Mouse (Mus musculus): ENCODE results near the gene Nexmif.
A peak's percentile ranks its signal among the peaks of the same experiment; 100 is the strongest.
"Not testable (repeated sequence)": the region's sequence is repeated elsewhere in the genome, so short reads cannot be mapped to it uniquely, and the experiment has no call there.

The Nexmif gene

DNA sequence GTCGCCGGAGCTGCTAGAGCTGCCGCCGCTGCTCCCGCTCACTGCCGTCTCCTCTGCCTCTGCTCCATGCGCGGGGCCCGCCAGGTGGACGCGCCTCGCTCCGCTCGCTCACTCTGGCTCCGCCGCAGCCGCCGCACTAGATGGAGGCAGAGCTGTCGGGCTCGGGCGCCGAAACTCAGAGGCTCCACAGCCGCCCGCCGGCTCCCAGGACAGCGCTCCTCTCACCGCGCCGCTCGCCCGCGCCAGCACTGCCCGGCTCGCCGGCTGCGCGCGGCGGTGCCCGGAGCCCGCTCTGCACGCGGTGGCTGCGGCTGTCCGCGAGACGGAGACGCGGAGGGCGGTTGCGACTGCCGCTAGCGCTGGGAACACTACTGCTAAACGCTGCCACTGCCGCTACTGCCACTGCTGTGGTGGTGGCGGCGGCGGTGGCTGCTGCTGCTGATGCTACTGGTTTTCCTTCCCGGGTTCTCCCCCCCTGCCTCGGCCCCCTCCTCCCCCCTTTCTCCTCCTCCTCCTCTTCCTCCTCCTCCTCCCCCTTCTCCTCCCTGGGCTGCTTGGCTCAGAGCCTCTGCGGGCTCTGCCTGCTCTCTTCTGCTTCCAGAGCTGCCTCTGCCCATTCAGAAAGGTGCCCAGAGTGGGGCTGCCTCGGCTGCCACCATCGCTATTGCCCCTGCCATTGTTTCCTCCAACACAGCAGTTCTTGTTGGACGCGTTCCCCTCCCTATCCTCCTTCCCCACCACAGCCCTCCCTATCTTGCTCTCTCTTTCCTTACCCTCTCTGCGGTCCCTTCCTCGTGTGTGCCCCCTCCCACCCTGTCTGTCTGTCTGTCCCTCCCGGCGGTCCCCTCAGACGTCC is at the start of gene Nexmif:
TSS of gene Nexmif (minus strand) at position 450 of the 856 bp plus-strand sequence.
- DNase-seq (ENCODE audit: low spot score in 2 of 2) = peak; percentile 13 to 14

DNA sequence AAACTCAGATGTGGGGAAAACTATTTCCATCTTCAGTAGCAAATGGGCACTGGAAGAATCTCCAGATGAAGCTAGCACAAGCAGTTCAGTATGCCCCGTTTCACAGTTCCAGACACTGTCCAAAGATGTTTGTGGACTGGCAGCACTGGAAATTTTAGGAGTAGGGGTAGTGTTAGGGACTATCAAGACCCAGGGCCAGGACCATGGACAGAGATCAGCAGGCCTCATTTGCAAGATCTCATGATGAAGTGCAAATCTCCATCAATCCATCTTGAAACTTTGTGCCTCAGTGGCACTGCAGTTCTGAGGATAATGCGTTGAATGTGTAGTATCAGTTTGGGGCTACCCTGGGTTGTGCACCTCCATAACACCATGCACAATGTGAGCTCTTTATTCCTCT is 7.7 kb upstream of the Nexmif start:
- no peak for DNase-seq (ENCODE audit: low spot score in 2 of 2)

DNA sequence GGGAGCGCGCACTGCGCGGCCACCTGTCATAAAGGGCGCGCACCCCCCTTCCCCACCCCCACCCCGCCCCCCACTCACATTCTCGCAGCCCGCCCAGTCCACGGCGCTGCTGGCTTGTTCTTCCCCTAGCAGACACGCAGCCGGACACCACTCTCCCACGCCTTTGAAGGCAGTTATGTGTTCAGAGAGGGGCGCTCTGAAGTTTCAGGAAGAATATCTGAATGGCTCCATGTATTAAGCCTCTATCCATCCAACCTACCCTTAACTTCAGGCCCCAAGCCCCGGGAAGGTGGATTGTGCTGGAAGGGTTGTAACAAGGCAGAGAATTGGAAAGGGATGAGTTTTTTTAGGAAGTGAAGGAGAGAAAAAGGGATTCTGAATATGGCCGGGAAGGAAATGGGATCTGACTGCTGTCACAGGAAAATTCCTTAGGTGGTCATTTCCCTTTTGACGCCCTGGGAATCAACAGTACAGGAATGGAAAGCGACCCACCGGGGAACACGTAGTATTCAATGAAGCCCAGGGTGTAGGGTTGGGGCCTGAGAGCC is 681 bp upstream of the Nexmif start:
- no peak for DNase-seq (ENCODE audit: low spot score in 2 of 2)

DNA sequence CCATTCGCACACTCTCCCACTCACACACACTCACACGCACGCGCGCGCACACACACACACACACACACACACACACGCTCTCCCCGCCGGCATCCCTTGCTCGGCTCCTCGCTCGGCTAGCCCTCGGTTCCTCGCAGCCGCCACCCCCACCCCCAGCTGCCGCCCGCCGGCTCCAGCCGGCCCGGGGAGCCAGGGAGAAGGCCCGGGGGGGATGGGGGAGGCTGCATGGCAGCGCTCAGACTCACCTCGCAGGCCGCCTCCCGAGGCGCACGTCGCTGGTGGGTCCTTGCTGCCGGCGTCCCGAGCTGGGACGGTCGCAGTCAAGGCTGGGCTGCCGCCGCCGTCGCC is 623 bp downstream of the Nexmif start:
- DNase-seq (ENCODE audit: low spot score in 2 of 2) = peak in 1 of 2 experiments; percentile 5

DNA sequence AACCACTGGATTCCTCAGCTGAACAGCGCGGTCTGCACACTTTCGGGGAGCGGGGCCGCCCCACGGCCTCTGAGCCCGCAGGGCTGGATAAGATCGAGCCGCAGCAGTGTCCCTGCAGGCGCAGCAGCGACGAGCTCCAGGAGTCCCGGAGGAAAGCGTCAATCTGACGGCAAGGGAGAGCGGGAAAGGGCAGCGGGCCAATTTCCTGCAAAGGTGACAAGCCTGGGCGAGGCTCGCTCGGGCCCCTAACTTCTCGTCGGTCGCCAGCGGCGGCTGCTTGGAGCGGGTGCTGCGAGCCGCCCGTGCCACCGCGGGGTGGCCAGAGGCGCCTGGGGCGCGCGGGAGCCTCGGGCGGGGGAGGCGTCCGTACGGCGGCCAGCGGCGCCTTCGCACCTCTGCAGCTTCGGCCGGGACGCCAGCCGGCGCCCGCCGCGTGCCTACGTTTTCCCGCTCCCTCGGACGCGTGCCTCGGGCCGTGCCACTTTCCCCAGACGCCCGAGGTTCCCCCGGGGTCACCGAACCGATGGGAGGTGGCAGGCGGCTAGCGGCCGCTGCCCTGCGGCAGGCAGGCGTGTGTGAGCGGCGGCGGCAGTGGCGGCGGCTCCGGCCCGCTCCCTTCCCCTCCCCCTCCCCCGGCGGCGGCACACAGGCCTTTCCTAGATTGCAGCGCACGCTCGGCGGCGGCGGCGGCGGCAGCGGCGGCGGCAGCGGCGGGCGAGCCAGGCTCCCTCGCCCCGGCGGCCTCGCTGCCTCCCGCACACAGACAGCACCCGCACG is 1.2 kb downstream of the Nexmif start:
- peak; percentile 7 to 21 for DNase-seq (ENCODE audit: low spot score in 2 of 2)

DNA sequence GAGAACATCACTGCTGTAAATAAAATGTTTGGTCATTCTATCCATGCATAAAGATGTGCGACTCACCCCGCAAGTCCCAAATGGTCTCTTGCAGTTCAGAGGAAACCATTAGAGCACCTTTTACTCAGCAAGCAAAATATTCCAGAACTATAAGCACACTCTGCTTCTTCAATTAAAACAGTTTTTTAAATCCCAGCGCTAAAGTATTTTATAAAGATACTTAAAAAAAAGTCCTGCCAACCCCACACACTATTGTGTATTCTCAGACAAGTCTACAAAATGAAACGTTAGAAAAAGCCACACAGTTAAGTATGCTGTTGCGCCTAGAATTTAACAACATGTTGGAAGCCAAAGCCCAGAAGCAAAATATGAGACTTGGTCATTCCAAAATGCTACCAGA is 1.9 kb downstream of the Nexmif start:
- DNase-seq (ENCODE audit: low spot score in 2 of 2) = no peak

DNA sequence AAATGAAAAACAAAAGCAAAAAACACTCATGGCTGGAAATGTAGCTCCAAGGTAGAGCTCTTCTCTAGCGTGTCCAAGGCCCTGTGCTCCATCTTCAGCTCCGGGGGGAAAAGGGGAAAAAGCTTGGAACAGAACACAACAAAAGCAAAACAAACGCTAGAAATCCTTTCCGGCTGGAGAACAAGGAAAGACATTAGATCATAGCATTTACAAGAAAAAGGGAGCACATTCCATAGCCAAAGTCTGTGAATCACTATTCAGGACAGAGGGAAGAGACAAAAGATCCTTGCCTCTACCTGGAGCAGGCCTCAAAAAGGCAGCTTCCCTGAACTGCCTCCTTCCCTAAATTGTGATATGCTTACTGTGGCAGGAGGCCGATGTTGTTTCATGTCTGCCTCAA is 4.4 kb downstream of the Nexmif start:
- no peak for DNase-seq (ENCODE audit: low spot score in 2 of 2)

DNA sequence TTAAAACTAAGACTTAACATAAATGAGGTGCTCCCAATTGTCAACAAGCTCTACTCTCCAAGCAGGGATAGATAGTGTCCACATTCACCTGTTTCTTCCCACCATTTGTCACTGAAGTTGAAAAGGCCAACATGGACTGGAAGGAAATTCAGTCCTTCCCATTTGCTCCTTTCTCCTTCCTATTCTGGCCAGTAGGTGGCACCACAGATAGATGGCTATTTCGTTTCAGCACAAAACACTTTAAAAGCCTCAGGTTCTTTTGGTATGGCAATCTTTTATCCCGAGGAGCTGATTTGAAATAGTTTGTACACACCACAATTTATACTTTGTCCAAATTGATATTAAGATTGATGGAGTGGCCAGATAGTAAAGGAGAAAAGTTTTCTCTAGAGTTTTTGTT is 21.7 kb downstream of the Nexmif start:
- DNase-seq (ENCODE audit: low spot score in 2 of 2) = peak in 1 of 2 experiments; percentile 20

DNA sequence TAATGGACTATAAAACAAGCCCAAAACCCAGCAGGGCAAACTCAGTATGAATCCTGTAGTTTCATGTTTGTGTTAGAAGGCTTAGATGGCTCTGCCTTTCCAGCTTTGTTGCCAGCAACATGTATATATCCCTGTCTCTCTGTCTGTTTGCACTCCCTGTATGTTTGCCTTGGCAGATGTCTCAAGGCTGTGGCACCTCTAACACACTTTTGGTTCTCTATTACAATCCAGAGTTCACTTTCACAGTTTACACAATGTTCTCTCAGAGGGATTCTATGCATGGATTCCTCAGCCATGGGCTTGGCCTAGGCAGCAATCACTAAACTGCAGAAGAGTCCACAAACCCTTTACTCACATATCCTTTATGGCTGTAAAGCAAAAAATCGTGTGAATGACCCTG is 50.9 kb downstream of the Nexmif start:
- DNase-seq (ENCODE audit: low spot score in 2 of 2) = no peak

DNA sequence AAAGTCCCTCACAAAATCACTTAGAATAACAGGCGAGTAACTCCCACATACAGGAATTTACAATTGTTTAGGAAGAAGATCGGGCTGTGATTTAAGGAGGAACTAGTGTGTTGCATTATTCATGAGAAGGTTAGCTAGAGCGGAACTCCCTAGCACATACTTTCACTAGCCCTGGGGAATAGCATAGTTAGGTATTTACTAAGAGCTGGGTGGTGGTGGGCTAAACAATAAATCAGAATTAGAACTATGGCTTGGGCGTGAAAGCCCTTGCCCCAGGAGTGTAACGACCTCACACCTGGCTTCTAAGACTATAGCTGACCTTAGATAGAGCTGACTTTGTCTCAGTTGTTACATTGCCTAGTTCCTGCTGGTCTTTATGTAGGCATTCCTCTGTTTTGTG is 85.7 kb downstream of the Nexmif start:
- DNase-seq (ENCODE audit: low spot score in 2 of 2) = not testable (repeated sequence)

DNA sequence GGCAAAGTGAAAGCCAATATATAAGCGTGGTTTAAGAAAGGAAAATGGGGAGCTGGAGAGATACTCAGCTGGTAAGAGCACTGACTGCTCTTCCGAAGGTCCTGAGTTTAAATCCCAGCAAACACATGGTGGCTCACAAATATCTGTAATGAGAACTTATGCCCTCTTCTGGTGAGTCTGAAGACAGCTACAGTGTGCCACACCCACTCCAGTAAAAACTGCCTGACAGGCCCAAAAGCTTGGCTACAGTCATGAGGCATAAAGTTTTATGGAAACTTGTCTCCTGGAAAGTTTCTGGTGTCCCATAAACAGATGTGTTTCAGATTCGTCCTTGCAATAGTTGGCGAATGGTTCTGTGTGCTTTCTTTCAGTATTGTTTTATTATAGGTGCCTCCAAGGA is 86.4 kb downstream of the Nexmif start:
- no peak for DNase-seq (ENCODE audit: low spot score in 2 of 2)

DNA sequence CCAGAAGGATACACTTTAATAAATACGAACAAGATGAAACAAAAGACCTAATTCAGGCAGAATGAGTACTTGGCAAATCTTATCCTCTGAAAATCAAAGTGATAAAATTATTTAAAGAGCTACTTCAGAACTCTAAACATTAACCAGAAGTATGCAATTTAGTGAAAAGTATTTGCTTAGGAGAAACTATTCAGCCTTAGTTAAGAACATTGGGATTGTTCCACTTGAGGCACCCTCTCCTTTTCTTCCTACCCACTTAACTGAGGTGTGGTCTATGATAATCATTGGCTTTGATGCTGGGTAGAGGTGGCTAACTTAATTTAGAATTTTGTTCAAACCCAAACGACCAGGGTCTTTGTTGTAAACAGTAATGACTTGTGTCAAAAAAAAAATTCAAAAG is 146.1 kb downstream of the Nexmif start:
- DNase-seq (ENCODE audit: low spot score in 2 of 2) = no peak

DNA sequence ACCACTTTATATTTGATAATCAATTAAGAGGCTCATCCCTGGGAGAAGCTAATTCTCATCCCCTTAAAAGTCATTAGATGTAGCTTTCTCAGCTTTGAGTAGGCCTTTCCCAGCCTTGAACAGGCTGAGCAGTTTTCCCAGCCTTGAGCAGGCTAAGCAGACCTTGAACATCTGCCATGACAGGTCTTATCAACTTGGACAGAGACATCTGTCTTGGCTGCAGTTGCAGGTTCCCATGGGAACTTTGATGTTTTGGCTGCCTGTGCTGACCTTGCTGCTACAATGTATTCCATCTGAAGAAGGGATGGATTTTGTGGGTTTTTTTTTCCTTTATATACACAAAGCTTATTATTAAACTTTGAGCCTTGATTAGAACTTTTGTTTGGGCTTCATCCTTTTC is 160.7 kb downstream of the Nexmif start:
- no peak for DNase-seq (ENCODE audit: low spot score in 2 of 2)

DNA sequence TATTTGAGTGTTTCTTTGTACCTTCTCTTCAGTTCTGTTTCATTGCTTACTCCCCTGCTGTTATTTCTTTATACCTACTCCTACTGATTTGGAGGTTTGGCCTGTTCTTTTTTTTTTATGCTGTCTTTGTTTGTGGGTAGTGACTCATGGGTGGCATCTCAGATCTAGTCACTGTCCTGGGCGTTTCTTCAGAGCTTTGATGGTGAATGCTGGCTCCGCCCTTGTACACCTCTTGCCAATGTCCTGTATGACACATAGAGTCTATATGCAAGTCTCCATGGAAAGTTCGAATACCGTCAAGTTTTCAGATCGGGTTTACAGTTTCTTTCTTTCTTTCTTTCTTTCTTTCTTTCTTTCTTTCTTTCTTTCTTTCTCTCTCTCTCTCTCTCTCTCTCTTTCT is 167.1 kb downstream of the Nexmif start:
- DNase-seq (ENCODE audit: low spot score in 2 of 2) = no peak

DNA sequence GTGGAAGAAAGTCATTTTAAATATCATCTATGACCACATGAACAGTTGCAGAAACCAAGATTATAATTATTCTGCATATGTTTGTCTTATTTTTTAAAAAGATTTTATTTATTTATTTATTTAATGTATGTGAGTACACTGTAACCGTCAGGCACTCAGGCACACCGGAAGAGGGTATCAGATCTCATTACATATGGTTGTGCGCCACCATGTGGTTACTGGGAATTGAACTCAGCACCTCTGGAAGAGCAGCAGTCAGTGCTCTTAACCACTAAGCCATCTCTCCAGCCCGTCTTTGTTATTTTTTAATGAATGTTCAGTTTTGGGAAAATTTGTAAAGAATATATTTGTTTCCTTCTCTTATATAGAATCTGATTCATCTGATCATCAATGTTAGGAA is 168.2 kb downstream of the Nexmif start:
- DNase-seq (ENCODE audit: low spot score in 2 of 2) = no peak
